Mouse (Mus musculus) kidney, embryonic 15.5 days (tissue): Measurements from ENCODE around the gene Sulf2. TPM values are rescaled to one million over a fixed set of nuclear protein-coding genes. Genes with fewer than 3 reads are reported as not detected.

Experiments
- ATAC-seq: fragments of 200-750 bp; cut with Nextera tagmentation; replicated peaks from 2 replicates; pipeline ENCODE4 v1.8.0; 2017; ENCODE audit warnings: moderate TSS enrichment; ENCODE audit not compliant: low FRiP score
- H3K27ac ChIP-seq: fragments of 300-500 bp; sonication (generic); 2 replicates; pipeline ENCODE4 v1.5.1; 2015; ENCODE audit warnings: mild to moderate bottlenecking, inconsistent platforms
- H3K27me3 ChIP-seq: fragments of 300-500 bp; sonication (generic); 2 replicates; pipeline ENCODE4 v1.6.1; 2015; ENCODE audit warnings: inconsistent platforms
- H3K36me3 ChIP-seq: fragments of 300-500 bp; sonication (generic); 2 replicates; pipeline ENCODE4 v1.6.1; 2015; ENCODE audit warnings: inconsistent platforms
- H3K4me1 ChIP-seq: fragments of 300-500 bp; sonication (generic); 2 replicates; pipeline ENCODE4 v1.6.1; 2015; ENCODE audit warnings: inconsistent platforms
- H3K4me2 ChIP-seq: fragments of 300-500 bp; sonication (generic); 2 replicates; pipeline ENCODE4 v1.6.1; 2015; ENCODE audit warnings: moderate library complexity, mild to moderate bottlenecking, inconsistent platforms
- H3K4me3 ChIP-seq: fragments of 300-500 bp; sonication (generic); replicated peaks from 2 replicates; pipeline ENCODE4 v1.5.1; 2015; ENCODE audit warnings: mild to moderate bottlenecking, inconsistent platforms
- H3K9ac ChIP-seq: fragments of 300-500 bp; sonication (generic); 2 replicates; pipeline ENCODE4 v1.6.1; 2015; ENCODE audit warnings: mild to moderate bottlenecking, inconsistent platforms
- H3K9me3 ChIP-seq: fragments of 300-500 bp; sonication (generic); replicated peaks from 2 replicates; pipeline ENCODE4 v1.6.1; 2016; ENCODE audit warnings: inconsistent platforms
- WGBS: fragments of 180-500 bp; shearing (Covaris S2); methylation state at CpG from one replicate; pipeline ENCODE4 v1.1.7; 2015; ENCODE audit warnings: mixed read lengths; 5-methylcytosine and 5-hydroxymethylcytosine counted together
- polyA plus RNA-seq: library from polyadenylated mRNA; unstranded; fragments of >200 nt; fragmentation: Nextera tagmentation; extraction: Ambion mirVana; gene quantifications from 2 replicates; pipeline ENCODE4 v1.2.1, GENCODE M21; 2015

Sulf2 gene
- polyA plus RNA-seq, 1 experiment from 2014 or later: 65.3 TPM

GRCm38 (mm10) chr2:166062008-166062407 lies 93.5 kb downstream of the Sulf2 start:
- H3K27me3 ChIP-seq: no peaks in the 10 kb centered on the region
- peak overlapping the region; percentile 60 for H3K27ac ChIP-seq
- H3K9ac ChIP-seq: no peak overlapping the region
- peaks cover 1% of the 10 kb centered on the region; the same call in 1 of the 2 replicates for H3K4me1 ChIP-seq
- ATAC-seq: no peak
- H3K4me2 ChIP-seq: no peak overlapping the region
- WGBS: 61% methylated on average over 1 of the region's 1 CpGs
- no peak overlapping the region for H3K4me3 ChIP-seq
- H3K9me3 ChIP-seq: no peaks in the 10 kb centered on the region
- H3K36me3 ChIP-seq: peaks cover 88% of the 10 kb centered on the region

GRCm38 (mm10) chr2:166059684-166060423 lies 95.6 kb downstream of the Sulf2 start:
- no peak overlapping the region for H3K4me2 ChIP-seq
- WGBS: 78% methylated on average over 7 of the region's 7 CpGs
- H3K27me3 ChIP-seq: no peaks in the 10 kb centered on the region
- ATAC-seq: no peak
- no peak overlapping the region for H3K9ac ChIP-seq
- peaks cover 91% of the 10 kb centered on the region for H3K36me3 ChIP-seq
- H3K27ac ChIP-seq: no peak overlapping the region
- H3K9me3 ChIP-seq: no peaks in the 10 kb centered on the region
- no peak overlapping the region for H3K4me3 ChIP-seq
- no peaks in the 10 kb centered on the region; the same call in 1 of the 2 replicates for H3K4me1 ChIP-seq

GRCm38 (mm10) chr2:166054002-166054539 lies 101.4 kb downstream of the Sulf2 start:
- peaks cover 96% of the 10 kb centered on the region for H3K36me3 ChIP-seq
- no peaks in the 10 kb centered on the region for H3K9me3 ChIP-seq
- no peak overlapping the region for H3K4me3 ChIP-seq
- H3K4me1 ChIP-seq: no peaks in the 10 kb centered on the region
- H3K27ac ChIP-seq: no peak overlapping the region
- no peak for ATAC-seq
- 94% methylated on average over 14 of the region's 14 CpGs for WGBS
- no peak overlapping the region for H3K4me2 ChIP-seq
- no peak overlapping the region for H3K9ac ChIP-seq
- H3K27me3 ChIP-seq: no peaks in the 10 kb centered on the region

GRCm38 (mm10) chr2:166051966-166052365 lies 103.5 kb downstream of the Sulf2 start:
- WGBS: 92% methylated on average over 7 of the region's 7 CpGs

GRCm38 (mm10) chr2:166051421-166051820 lies 104.0 kb downstream of the Sulf2 start:
- no peak overlapping the region for H3K4me3 ChIP-seq
- H3K27me3 ChIP-seq: no peaks in the 10 kb centered on the region
- no peak overlapping the region for H3K4me2 ChIP-seq
- peaks cover 93% of the 10 kb centered on the region for H3K36me3 ChIP-seq
- H3K27ac ChIP-seq: no peak overlapping the region
- no peaks in the 10 kb centered on the region for H3K4me1 ChIP-seq
- H3K9me3 ChIP-seq: no peaks in the 10 kb centered on the region
- no peak overlapping the region for H3K9ac ChIP-seq
- ATAC-seq: no peak
- 90% methylated on average over 17 of the region's 17 CpGs for WGBS

More at GRCm38 (mm10) chr2:166051966-166052365, 103.5 kb downstream of the Sulf2 start:
- no peaks in the 10 kb centered on the region for H3K27me3 ChIP-seq
- no peak overlapping the region for H3K27ac ChIP-seq
- H3K4me1 ChIP-seq: no peaks in the 10 kb centered on the region
- H3K4me2 ChIP-seq: no peak overlapping the region
- H3K36me3 ChIP-seq: peaks cover 98% of the 10 kb centered on the region
- H3K9me3 ChIP-seq: no peaks in the 10 kb centered on the region
- H3K4me3 ChIP-seq: no peak overlapping the region
- no peak overlapping the region for H3K9ac ChIP-seq
- no peak for ATAC-seq

GRCm38 (mm10) chr2:166048852-166049251 lies 106.6 kb downstream of the Sulf2 start:
- H3K4me3 ChIP-seq: no peak overlapping the region
- no peaks in the 10 kb centered on the region for H3K9me3 ChIP-seq
- no peak for ATAC-seq
- H3K27ac ChIP-seq: no peak overlapping the region
- peaks cover 18% of the 10 kb centered on the region for H3K4me1 ChIP-seq
- H3K9ac ChIP-seq: no peak overlapping the region
- 80% methylated on average over 7 of the region's 7 CpGs for WGBS
- no peak overlapping the region for H3K4me2 ChIP-seq
- peaks cover 69% of the 10 kb centered on the region for H3K36me3 ChIP-seq
- no peaks in the 10 kb centered on the region for H3K27me3 ChIP-seq

- Histone ChIP-seq H3K36me3 (peaks cover 60% of the 10 kb centered on the region), H3K4me2 (no peak overlapping the region), H3K4me3 (no peak overlapping the region), H3K27ac (no peak overlapping the region), H3K4me1 (peaks cover 22% of the 10 kb centered on the region), H3K9ac (no peak overlapping the region), H3K27me3 (no peaks in the 10 kb centered on the region), H3K9me3 (no peaks in the 10 kb centered on the region)
- whole genome bisulfite sequencing: 88% methylated on average over 4 of the region's 4 CpGs
- no peak for ATAC-seq
Observed at GRCm38 (mm10) chr2:166047931-166048330, 107.5 kb downstream of the Sulf2 start.

GRCm38 (mm10) chr2:166045549-166046501 lies 109.6 kb downstream of the Sulf2 start:
- Histone ChIP-seq H3K4me1 (peaks cover 37% of the 10 kb centered on the region), H3K4me2 (no peak overlapping the region), H3K36me3 (peaks cover 39% of the 10 kb centered on the region), H3K9ac (no peak overlapping the region), H3K9me3 (no peaks in the 10 kb centered on the region), H3K27me3 (no peaks in the 10 kb centered on the region), H3K4me3 (no peak overlapping the region), H3K27ac (peak overlapping the region; percentile 69)
- 0 out of 2 replicates have a peak, but pooled peaks have one; percentile 25 for ATAC-seq
- 55% methylated on average over 10 of the region's 10 CpGs for WGBS

- Histone ChIP-seq H3K4me2 (no peak overlapping the region), H3K27ac (peak overlapping the region; percentile 69), H3K36me3 (peaks cover 31% of the 10 kb centered on the region), H3K27me3 (no peaks in the 10 kb centered on the region), H3K4me1 (peaks cover 38% of the 10 kb centered on the region), H3K9ac (no peak overlapping the region), H3K4me3 (no peak overlapping the region), H3K9me3 (no peaks in the 10 kb centered on the region)
- WGBS: 58% methylated on average over 2 of the region's 2 CpGs
- no peak for ATAC-seq
Observed at GRCm38 (mm10) chr2:166045006-166045405, 110.5 kb downstream of the Sulf2 start.

- Histone ChIP-seq H3K9me3 (no peaks in the 10 kb centered on the region), H3K4me2 (no peak overlapping the region), H3K4me3 (no peak overlapping the region), H3K9ac (no peak overlapping the region), H3K27ac (no peak overlapping the region), H3K36me3 (peaks cover 8% of the 10 kb centered on the region), H3K27me3 (no peaks in the 10 kb centered on the region), H3K4me1 (peaks cover 38% of the 10 kb centered on the region)
- WGBS: 74% methylated on average over 1 of the region's 1 CpGs
- ATAC-seq: no peak
Observed at GRCm38 (mm10) chr2:166042542-166042941, 112.9 kb downstream of the Sulf2 start.

GRCm38 (mm10) chr2:166039681-166040080 lies 115.8 kb downstream of the Sulf2 start:
- H3K27ac ChIP-seq: 0 out of 2 replicates have a peak overlapping the region, but pooled peaks have one; percentile 4
- H3K36me3 ChIP-seq: peaks cover 18% of the 10 kb centered on the region; the same call in 1 of the 2 replicates
- H3K4me2 ChIP-seq: no peak overlapping the region
- ATAC-seq: no peak
- no peaks in the 10 kb centered on the region for H3K9me3 ChIP-seq
- H3K9ac ChIP-seq: no peak overlapping the region
- no peaks in the 10 kb centered on the region for H3K27me3 ChIP-seq
- no peak overlapping the region for H3K4me3 ChIP-seq
- 86% methylated on average over 4 of the region's 4 CpGs for WGBS
- H3K4me1 ChIP-seq: peaks cover 35% of the 10 kb centered on the region
